Mouse (Mus musculus): ENCODE results near the gene Msrb1. TPM values are rescaled to one million over a fixed set of nuclear protein-coding genes. Genes with fewer than 3 reads are reported as not detected.

Gene Msrb1
- polyA plus RNA-seq, 1 experiment, result 57.8 TPM

DNA sequence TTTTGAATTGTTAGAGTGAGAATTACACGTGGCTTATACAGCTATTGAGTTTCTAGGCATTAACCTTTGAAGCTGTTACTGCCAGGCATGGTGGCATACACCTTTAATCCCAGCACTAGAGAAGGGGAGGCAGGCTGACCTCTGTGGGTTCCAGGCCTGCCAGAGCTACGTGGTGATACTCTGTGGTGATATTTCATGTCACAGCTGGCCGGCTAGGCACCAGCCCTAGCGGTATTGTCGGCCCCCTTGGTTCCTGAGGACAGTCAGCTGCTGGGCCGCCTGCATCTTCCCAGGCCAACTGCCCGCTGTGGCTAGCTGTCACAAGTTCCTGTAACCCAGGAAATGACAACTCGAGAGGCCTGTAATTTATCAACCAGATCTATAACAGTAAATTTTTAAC, 55.7 kb downstream of the Msrb1 start:
- H3K79me2 ChIP-seq (ENCODE audit: control insufficient read depth, insufficient read depth), result no peaks in the 10 kb centered on the region
- H3K79me3 ChIP-seq (ENCODE audit: low read depth), result no peaks in the 10 kb centered on the region
- no peak overlapping the region for H3K4me3 ChIP-seq (ENCODE audit: insufficient read depth, poor library complexity, severe bottlenecking)
- peaks cover 10% of the 10 kb centered on the region for H3K27me3 ChIP-seq (ENCODE audit: control insufficient read depth, insufficient read depth, insufficient read length)
- no peaks in the 10 kb centered on the region for H3K36me3 ChIP-seq (ENCODE audit: control insufficient read depth, insufficient read depth)
- H3ac ChIP-seq (ENCODE audit: control insufficient read depth, insufficient read length, low read depth), result no peak overlapping the region
- TF ChIP-seq MYOG (IDR thresholded peaks at IDR 0.05; ENCODE audit: control insufficient read depth, extremely low read depth, insufficient read length) (no peak), MYOD1 (IDR thresholded peaks at IDR 0.05; ENCODE audit: control insufficient read depth, insufficient read length, low read depth) (no peak)

Other genes starting within 250 kb of the Msrb1 start
- 0.36 TPM for gene Caskin1, start 248.0 kb upstream of the Msrb1 start, polyA plus RNA-seq (2012; fragmentation: generic; extraction: Trizol)
- 142 TPM for gene Traf7, start 208.7 kb upstream of the Msrb1 start, polyA plus RNA-seq (2012; fragmentation: generic; extraction: Trizol)
- 0.42 TPM for gene Rab26, start 202.4 kb upstream of the Msrb1 start, polyA plus RNA-seq (2012; fragmentation: generic; extraction: Trizol)
- gene Pkd1, start 186.8 kb upstream of the Msrb1 start, polyA plus RNA-seq (2012; fragmentation: generic; extraction: Trizol), result 50.6 TPM
- gene Tsc2, start 104.0 kb upstream of the Msrb1 start, polyA plus RNA-seq (2012; fragmentation: generic; extraction: Trizol), result 33.3 TPM
- gene Nthl1, start 104.0 kb upstream of the Msrb1 start, polyA plus RNA-seq (2012; fragmentation: generic; extraction: Trizol), result 12.6 TPM
- 10.0 TPM for gene Slc9a3r2, start 86.3 kb upstream of the Msrb1 start, polyA plus RNA-seq (2012; fragmentation: generic; extraction: Trizol)
- gene Npw, start 78.2 kb upstream of the Msrb1 start, polyA plus RNA-seq (2012; fragmentation: generic; extraction: Trizol), result 0.42 TPM
- gene Zfp598, start 67.0 kb upstream of the Msrb1 start, polyA plus RNA-seq (2012; fragmentation: generic; extraction: Trizol), result 34.6 TPM
- gene Syngr3, start 46.7 kb upstream of the Msrb1 start, polyA plus RNA-seq (2012; fragmentation: generic; extraction: Trizol), result 0.61 TPM
- 62.8 TPM for gene Gfer, start 40.5 kb upstream of the Msrb1 start, polyA plus RNA-seq (2012; fragmentation: generic; extraction: Trizol)
- gene Noxo1, start 40.4 kb upstream of the Msrb1 start, polyA plus RNA-seq (2012; fragmentation: generic; extraction: Trizol), result 0.34 TPM
- 83.8 TPM for gene Tbl3, start 29.0 kb upstream of the Msrb1 start, polyA plus RNA-seq (2012; fragmentation: generic; extraction: Trizol)
- gene Rnf151, start 18.6 kb upstream of the Msrb1 start, polyA plus RNA-seq (2012; fragmentation: generic; extraction: Trizol), result 1.8 TPM
- 381 TPM for gene Rps2, start 18.5 kb upstream of the Msrb1 start, polyA plus RNA-seq (2012; fragmentation: generic; extraction: Trizol)
- gene Ndufb10, start 12.2 kb upstream of the Msrb1 start, polyA plus RNA-seq (2012; fragmentation: generic; extraction: Trizol), result 343 TPM
- 0.06 TPM for gene Rpl3l, start 8.8 kb upstream of the Msrb1 start, polyA plus RNA-seq (2012; fragmentation: generic; extraction: Trizol)
- not detected for gene Hs3st6, start 16.3 kb downstream of the Msrb1 start, polyA plus RNA-seq (2012; fragmentation: generic; extraction: Trizol)
- not detected for gene Meiob, start 67.6 kb downstream of the Msrb1 start, polyA plus RNA-seq (2012; fragmentation: generic; extraction: Trizol)
- gene Hagh, start 103.5 kb downstream of the Msrb1 start, polyA plus RNA-seq (2012; fragmentation: generic; extraction: Trizol), result 30.4 TPM
- gene Fahd1, start 113.7 kb downstream of the Msrb1 start, polyA plus RNA-seq (2012; fragmentation: generic; extraction: Trizol), result 5.5 TPM
- 0.06 TPM for gene Igfals, start 129.4 kb downstream of the Msrb1 start, polyA plus RNA-seq (2012; fragmentation: generic; extraction: Trizol)
- gene Nubp2, start 149.7 kb downstream of the Msrb1 start, polyA plus RNA-seq (2012; fragmentation: generic; extraction: Trizol), result 66.5 TPM
- 37.0 TPM for gene Spsb3, start 150.0 kb downstream of the Msrb1 start, polyA plus RNA-seq (2012; fragmentation: generic; extraction: Trizol)
- 11.2 TPM for gene Eme2, start 158.4 kb downstream of the Msrb1 start, polyA plus RNA-seq (2012; fragmentation: generic; extraction: Trizol)
- gene Mrps34, start 158.5 kb downstream of the Msrb1 start, polyA plus RNA-seq (2012; fragmentation: generic; extraction: Trizol), result 107 TPM
- gene Nme3, start 159.9 kb downstream of the Msrb1 start, polyA plus RNA-seq (2012; fragmentation: generic; extraction: Trizol), result 19.8 TPM
- gene Mapk8ip3, start 200.3 kb downstream of the Msrb1 start, polyA plus RNA-seq (2012; fragmentation: generic; extraction: Trizol), result 17.7 TPM
- 57.4 TPM for gene Jpt2, start 224.0 kb downstream of the Msrb1 start, polyA plus RNA-seq (2012; fragmentation: generic; extraction: Trizol)

All from C2C12 (cell line).